Mouse (Mus musculus) frontal cortex, adult 2 months (tissue): ENCODE data around the gene Cd164. TPM values are rescaled to one million over a fixed set of nuclear protein-coding genes. Genes with fewer than 3 reads are reported as not detected.

Source experiments
- DNase-seq, 2 experiments: peaks; one replicate each; pipeline ENCODE4 v3.0.0; 2022; ENCODE audit warnings: low spot score in 1 of 2; ENCODE audit errors: extremely low spot score in 1 of 2
- polyA plus RNA-seq: library from polyadenylated mRNA; depleted of rRNA; stranded (reverse); fragments of >200 nt; gene quantifications from 2 replicates; pipeline ENCODE4 v1.2.3, GENCODE M21; 2012; rRNA removed

Cd164 gene
- polyA plus RNA-seq: 57.4 and 65.6 TPM in 2 replicates

- DNase-seq: peak; percentile 76 to 90
Observed at GRCm38 (mm10) chr10:41518981-41519618, at the start of gene Cd164. Gene Cd164 (plus strand): TSS chr10:41519414.

GRCm38 (mm10) chr10:41470693-41471092, 48.5 kb upstream of the Cd164 start:
- DNase-seq: no peak

GRCm38 (mm10) chr10:41472534-41472933, 46.7 kb upstream of the Cd164 start:
- DNase-seq: no peak

- DNase-seq: no peak
Observed at GRCm38 (mm10) chr10:41472962-41473481, 46.2 kb upstream of the Cd164 start.

GRCm38 (mm10) chr10:41473782-41474468, 45.3 kb upstream of the Cd164 start:
- no peak for DNase-seq

GRCm38 (mm10) chr10:41474981-41475391, 44.2 kb upstream of the Cd164 start:
- DNase-seq: no peak

GRCm38 (mm10) chr10:41476171-41477017, 42.8 kb upstream of the Cd164 start, which contains the start of gene Mical1:
Gene Mical1 (plus strand): TSS chr10:41476314.
- peak; percentile 28 to 44 for DNase-seq

- DNase-seq: no peak
Observed at GRCm38 (mm10) chr10:41477018-41477277, 42.3 kb upstream of the Cd164 start.

- DNase-seq: peak; percentile 44 to 65
Observed at GRCm38 (mm10) chr10:41477278-41478181, 41.7 kb upstream of the Cd164 start.

- DNase-seq: no peak
Observed at GRCm38 (mm10) chr10:41479961-41480360, 39.3 kb upstream of the Cd164 start.

- no peak for DNase-seq
Observed at GRCm38 (mm10) chr10:41480938-41481880, 38.0 kb upstream of the Cd164 start.

- no peak for DNase-seq
Observed at GRCm38 (mm10) chr10:41482446-41482845, 36.8 kb upstream of the Cd164 start.

GRCm38 (mm10) chr10:41485778-41486177, 33.4 kb upstream of the Cd164 start:
- DNase-seq: no peak

- DNase-seq: no peak
Observed at GRCm38 (mm10) chr10:41486506-41487170, 32.6 kb upstream of the Cd164 start.

GRCm38 (mm10) chr10:41488877-41489276, 30.3 kb upstream of the Cd164 start:
- DNase-seq: no peak

- no peak for DNase-seq
Observed at GRCm38 (mm10) chr10:41489294-41489693, 29.9 kb upstream of the Cd164 start.

GRCm38 (mm10) chr10:41489708-41490517, 29.3 kb upstream of the Cd164 start, which contains the start of the genes Smpd2 and Ppil6:
Gene Smpd2 (minus strand): TSS chr10:41490369.
Gene Ppil6 (plus strand): TSS chr10:41490439.
- peak; percentile 88 to 94 for DNase-seq

- no peak for DNase-seq
Observed at GRCm38 (mm10) chr10:41490518-41490873, 28.7 kb upstream of the Cd164 start.
